Mouse (Mus musculus) thymus, postnatal 10 days (tissue): ENCODE results near the gene Ndufaf2.
A peak's percentile ranks its signal among the peaks of the same experiment; 100 is the strongest.

Experiments
- DNase-seq, 2 experiments: peaks; one replicate each; pipeline ENCODE4 v3.0.0; 2021; ENCODE audit warnings: low spot score in 2 of 2

The Ndufaf2 gene

DNA sequence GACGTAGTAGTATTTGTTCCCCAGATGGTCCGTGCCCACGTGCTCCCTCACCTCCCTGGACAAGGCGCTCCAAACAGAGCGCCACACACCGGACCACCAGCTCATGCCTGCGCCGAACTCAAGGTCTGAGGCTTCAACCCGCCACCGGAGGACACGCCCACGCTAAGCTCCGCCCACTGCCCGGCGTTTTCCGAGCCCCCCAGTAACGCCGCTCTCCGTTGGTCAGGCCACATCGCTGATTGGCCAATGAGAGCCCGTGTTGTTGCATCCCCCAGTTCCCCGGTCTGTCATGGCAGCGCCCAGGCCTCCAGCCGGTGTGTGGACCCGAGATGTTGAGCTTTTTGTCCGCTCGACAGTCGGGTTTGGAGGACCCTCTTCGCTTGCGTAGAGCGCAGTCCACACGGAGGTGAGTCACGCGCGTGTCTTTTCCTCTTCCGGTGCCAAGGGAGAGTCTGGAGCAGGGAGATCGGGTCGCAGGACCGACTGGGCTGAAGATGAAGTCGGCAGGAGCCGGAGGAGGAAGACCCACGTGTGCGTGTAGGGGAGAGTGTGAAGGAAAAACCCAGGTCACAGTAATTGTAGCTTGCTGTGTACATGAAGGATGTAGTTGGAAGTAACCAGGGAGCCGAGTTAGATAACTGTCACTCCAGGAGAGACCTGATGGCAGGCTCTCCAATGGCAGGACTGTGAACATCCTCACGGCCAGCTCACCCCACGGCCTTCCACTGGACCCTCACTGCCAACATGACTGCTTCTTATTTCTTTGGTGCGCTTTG lies at the start of gene Ndufaf2, which contains the start of gene Ercc8:
TSS of gene Ndufaf2 (minus strand) at position 159 of the 776 bp plus-strand sequence.
TSS of gene Ercc8 (plus strand) at position 267 of the 776 bp plus-strand sequence.
- peak; percentile 88 to 98 for DNase-seq

DNA sequence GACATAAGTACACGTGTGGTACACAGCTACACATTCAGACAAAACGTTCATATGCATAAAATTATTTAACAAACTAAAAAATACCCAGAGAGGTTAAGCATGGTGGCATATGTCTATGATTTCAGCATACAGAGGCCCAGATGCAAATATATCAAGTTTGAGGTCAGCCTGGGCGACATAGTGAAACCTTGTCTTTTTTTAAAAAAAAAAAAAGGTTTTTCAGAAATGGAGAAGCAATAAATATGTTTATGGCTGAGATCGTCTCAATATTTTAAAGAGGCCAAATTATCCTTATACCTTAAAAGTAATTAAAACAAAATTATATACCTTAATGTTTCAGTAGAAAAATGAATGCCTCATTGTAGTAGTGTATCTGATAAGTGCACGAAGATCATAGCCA lies 49.7 kb upstream of the Ndufaf2 start:
- DNase-seq: no peak

DNA sequence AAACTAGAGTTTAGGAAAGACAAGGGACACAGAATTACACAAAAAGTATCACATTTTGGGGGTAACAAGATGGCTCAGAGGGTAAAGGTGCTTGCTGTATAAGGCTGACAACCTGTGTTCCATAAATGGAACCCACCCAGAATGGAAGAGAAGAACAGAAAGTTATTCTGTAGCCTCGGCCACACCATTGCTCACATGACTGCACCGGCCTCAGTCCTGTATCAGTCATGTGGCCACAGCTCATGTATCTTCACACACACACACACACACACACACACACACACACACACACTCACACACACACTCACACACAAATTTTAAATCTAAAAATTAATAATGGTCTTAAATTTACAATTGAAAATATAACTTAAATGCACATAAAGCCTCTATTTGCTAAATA lies 49.0 kb upstream of the Ndufaf2 start:
- no peak for DNase-seq

DNA sequence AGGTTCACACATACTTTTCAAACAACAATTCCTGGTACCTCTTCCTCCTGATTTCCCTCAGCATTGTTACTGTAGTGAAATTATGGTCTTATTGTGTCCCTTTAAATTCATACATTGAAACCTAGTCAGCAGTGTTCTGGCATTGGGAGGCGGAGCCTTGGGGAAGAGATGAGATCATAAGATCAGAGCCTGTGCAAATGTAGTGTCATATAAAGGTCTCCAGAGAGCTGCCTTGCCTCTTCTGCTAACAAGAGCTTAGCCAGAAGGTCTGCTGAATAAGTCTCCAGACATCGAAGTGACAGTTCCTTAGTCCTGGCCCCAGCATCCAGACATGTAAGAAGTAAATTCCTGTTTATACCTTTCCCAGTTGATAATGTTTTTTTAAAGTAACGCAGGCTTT lies 46.4 kb upstream of the Ndufaf2 start:
- DNase-seq: no peak

- DNase-seq: no peak
These were observed 37.1 kb upstream of the Ndufaf2 start for GRCm38 (mm10) chr13:108195474-108195873.

DNA sequence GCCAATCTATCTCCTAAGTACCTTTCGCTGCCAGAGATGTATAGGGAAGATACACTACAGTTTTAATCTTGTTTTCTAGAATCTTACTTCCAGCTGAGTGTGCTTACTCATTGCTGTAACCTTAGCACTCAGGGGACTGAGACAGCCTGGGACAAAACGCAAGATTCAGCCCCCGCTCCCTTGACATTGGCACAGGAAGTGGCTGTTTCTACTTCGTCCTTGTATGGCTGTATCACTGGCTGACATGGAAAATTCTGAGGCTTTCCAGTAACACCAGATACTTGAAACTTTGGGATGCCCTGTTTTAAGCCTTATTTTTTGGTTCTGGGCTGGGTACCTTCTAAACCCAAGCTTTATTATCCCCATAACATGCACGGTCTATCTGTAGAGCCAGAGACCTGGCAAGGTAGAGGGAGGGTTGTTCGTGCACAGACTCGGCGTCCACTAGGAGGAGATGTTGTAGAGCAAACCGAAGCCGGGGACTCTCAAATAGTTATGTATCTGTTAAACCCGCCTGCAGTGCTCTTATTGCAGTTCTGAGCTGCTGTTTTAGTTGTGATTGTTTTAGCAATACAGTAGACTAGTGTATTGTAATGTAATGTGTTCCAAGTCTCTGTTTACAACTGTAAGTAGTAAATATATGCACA lies 32.8 kb upstream of the Ndufaf2 start:
- peak in 1 of 2 experiments; percentile 51 for DNase-seq

DNA sequence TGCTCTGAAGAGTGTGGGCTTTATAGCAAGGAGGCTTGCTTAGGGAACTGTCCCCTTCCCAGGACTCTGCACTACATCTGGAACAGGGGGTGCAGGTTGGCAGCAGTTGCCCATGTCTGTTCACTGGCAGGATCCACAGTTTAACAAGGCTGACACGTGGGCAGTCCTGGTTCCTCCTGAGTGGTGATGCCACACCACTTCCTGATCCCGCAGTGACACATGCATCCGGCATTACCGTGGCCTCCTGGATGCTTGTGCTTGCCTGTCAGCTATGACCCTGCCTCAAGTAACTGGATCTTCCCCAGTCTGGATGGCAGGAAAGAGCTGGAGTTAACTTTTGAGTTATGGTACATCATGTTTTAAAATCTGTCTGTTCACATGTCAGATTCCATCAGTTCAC lies 29.6 kb upstream of the Ndufaf2 start:
- DNase-seq: no peak

- no peak for DNase-seq
These were observed 27.1 kb upstream of the Ndufaf2 start for GRCm38 (mm10) chr13:108185530-108185929.

DNA sequence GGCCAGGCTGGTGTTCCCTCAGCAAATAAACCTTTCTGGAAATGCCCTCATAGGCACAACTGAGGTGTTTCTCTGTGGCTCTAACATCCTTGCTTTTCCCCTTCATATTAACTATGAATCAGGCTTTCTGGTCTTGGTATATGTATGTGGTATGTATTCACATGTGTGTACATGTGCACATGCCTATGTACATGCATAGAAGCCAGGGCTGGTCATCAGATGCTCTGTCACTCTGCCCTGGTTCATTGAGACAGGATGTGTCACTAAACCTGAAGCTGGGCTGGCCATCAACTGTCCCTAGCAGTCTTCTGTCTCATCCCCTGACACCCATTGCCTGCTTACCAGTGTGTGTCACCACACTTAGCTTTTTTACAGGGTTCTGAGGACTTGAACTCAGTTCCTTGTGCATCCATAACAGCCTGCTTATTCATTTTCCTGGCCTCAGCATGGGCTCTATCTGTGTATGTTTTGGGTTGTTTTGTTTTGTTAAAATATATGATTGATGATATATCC lies 26.4 kb upstream of the Ndufaf2 start:
- DNase-seq: no peak

GRCm38 (mm10) chr13:108180821-108181220 lies 22.4 kb upstream of the Ndufaf2 start:
- DNase-seq: no peak

DNA sequence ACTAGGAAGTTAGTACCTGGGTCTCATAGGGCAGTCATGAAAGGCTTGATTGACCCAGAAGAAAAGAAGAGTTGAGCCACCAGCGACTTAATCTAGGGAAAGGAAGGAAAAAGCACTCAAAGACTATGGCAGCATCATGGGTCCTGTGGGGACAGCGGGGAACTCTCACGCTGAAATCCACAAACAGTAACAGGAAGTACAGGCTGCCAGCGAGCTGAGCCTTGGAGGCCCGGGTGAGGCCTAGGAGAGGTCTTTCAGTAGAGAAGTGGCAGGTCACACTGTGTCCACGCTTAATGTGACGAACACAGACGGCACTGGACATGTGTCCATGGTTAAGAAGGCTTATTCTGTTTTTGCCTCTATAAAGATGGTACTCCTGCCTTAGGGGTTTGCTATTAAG lies 21.2 kb upstream of the Ndufaf2 start:
- DNase-seq: no peak

- DNase-seq: no peak
These were observed 12.1 kb upstream of the Ndufaf2 start for GRCm38 (mm10) chr13:108170511-108170910.

GRCm38 (mm10) chr13:108170002-108170401 lies 11.6 kb upstream of the Ndufaf2 start:
- no peak for DNase-seq

DNA sequence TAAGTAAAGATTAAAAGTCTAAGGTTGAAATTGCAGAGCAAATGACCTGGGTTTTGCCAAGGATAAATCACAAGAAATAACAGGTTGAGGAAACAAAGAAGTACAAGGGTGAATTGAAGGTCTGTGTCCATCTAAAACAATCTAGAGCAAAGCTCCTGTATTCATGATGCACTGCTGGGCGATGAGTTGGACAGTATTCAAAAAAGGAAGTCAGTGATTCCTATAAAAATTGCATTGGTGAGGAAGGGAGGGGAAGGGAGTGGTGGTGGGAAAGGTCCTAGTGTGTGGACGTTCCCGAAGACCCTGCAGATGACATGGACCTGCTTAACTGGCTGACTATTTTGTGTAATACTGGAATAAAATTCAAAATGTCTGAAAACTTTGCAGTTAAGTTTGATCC lies 6.2 kb upstream of the Ndufaf2 start:
- no peak for DNase-seq

DNA sequence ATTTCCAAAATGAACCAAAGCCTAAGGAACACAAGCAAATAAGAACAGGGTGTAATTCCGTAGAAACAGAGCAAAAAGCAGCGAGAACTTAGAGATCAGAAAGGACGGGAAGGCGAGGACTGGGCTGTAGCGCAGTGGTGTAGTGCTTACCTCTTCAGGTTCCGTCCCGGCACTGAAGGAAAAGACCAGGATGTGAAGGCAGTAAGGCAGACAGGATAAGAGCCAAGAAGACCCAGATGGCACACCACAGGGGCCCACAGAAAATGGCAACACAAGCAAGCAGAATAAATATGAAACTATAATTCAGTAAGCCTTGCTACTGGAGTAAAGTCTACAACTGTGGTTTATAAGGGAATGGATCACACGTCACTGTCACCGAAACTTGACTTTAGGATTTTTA lies 5.5 kb upstream of the Ndufaf2 start:
- DNase-seq: no peak

- DNase-seq: no peak
These were observed 1.5 kb upstream of the Ndufaf2 start for GRCm38 (mm10) chr13:108159963-108160362.

- DNase-seq: no peak
These were observed 785 bp upstream of the Ndufaf2 start for GRCm38 (mm10) chr13:108159241-108159575.

DNA sequence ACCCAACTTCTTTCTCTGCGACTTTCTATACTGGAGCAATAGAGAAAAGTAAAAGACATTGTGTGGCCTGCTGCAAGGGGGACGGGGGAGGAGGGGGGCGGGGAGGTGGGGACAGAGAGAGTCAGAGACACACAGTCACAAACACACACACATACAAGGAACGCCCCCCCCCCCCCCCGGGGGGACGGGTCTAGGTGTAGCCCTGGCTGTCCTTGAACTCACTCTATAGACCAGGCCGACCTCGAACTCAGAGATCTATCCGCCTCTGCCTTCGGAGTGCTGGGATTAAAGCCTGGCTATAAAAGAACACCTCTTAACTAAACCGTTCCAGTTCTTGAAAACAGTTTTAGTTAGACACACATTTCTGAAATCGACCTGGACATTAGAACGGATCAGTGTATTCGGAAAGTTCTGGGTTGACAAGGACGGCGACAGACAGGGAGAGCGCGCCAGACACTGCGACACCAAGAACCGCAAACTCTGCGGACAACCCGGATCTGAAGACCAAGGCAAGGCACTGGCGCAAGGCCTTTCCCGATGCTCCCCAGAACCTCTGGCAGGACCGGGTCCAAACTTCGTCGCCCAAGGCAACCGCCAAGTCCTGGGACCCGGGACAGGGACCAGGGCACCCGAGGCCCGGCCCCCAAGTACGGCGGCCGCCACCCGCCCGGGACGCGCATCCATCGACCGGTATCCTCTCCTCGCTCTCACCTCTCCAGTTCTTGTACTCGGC lies 525 bp downstream of the Ndufaf2 start:
- no peak for DNase-seq

DNA sequence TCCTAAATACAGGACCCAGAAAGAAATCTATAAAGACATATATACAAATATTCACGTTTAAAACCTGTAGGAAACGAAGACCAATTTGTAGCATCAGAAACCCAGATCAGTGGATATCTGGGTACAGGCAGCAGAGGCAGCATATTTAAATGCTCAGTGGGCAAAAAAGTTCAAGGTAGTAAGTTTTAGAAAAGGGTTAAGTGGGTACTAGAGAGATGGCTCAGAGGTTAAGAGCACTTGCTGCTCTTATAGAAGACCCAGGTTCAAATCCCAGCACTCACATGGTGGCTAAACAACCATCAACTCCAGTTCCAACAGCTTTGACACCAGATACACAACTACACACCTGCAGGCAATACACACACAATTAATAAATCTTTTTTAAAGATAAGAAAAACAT lies 1.3 kb downstream of the Ndufaf2 start:
- no peak for DNase-seq

DNA sequence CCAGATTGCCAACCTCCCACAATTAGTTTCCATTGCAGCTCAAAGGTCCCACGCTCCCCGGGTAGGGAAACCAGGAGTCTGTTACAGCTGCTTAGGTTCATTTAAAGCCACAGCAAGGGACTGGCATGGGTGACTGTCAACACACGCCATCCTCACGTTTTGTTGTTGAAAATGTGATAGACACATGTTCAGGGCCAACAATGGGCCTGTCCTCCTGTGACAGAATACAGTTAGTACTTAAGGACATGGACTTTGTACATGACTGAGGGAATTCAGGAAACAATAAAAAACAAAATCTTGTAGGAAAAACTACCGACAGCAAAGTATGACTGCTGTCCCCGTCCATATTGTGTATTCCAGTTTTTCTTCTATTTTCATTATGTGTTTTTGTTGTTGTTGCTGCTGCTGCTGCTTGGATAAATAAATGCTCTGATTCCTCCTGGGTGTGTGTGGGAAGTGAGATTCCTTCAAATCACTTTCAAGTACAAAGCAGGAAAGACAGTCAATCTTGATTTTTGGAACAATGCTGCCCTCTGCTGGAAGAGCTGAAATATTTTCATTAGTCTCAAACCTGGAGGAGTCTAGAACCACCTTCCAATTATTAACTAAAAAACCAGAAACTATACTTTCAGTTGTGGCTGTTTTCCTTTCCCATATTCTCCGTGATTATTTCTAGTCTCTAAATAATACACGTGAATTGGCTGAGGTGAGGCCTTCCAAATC lies 5.6 kb downstream of the Ndufaf2 start:
- peak in 1 of 2 experiments; percentile 72 for DNase-seq

GRCm38 (mm10) chr13:108151782-108152181 lies 6.6 kb downstream of the Ndufaf2 start:
- DNase-seq: peak in 1 of 2 experiments; percentile 34

GRCm38 (mm10) chr13:108144086-108144485 lies 14.3 kb downstream of the Ndufaf2 start:
- no peak for DNase-seq
